Mouse (Mus musculus): ENCODE data around the gene Tufm. TPM values are rescaled to one million over a fixed set of nuclear protein-coding genes. Genes with fewer than 3 reads are reported as not detected.

Tufm gene
- polyA plus RNA-seq, 1 experiment from 2014 or later: 106 TPM

- H3K36me3 ChIP-seq (ENCODE audit: control insufficient read depth, insufficient read depth, low read length): peaks cover 39% of the 10 kb centered on the region
These were observed 15.8 kb upstream of the Tufm start for GRCm38 (mm10) chr7:126471361-126471760.

DNA sequence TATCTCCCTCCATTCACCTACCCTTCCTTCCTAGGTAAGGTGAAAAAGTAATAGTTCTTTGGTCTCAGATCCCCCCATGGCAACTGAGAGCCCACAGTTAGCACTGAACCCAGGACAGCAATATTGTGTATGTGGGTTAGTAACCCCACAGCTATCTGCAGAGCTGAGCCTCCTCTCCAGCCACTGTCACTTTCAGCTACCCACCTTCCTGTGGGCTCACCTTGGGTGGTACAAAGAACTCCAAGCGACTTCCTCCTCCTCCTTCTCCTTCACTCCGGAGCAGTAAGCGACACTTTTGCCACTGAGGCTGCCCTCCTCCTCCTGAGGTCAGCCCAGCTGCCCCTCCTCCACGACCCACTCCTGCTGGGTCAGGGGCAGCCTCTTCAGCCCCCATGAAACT is 15.3 kb upstream of the Tufm start:
- H3K36me3 ChIP-seq (ENCODE audit: control insufficient read depth, insufficient read depth, low read length): peaks cover 38% of the 10 kb centered on the region
- H3K27ac ChIP-seq (ENCODE audit: low read length): no peak overlapping the region
- ATAC-seq (ENCODE audit: low read depth): no peak
- H3K4me1 ChIP-seq (replicated peaks; ENCODE audit: control insufficient read depth, insufficient read depth, low read length): peaks cover 9% of the 10 kb centered on the region
- no peaks in the 10 kb centered on the region for H3K27me3 ChIP-seq (ENCODE audit: control insufficient read depth, insufficient read depth, low read depth, low read length)
- H3K4me3 ChIP-seq (ENCODE audit: low read length): no peak overlapping the region
- H3K9ac ChIP-seq (ENCODE audit: low read length): no peak overlapping the region
- no peaks in the 10 kb centered on the region for H3K9me3 ChIP-seq (ENCODE audit: control insufficient read depth, low read length)
- H3K4me2 ChIP-seq (ENCODE audit: low read depth, low read length): no peak overlapping the region
- 77% methylated on average over 4 of the region's 4 CpGs for WGBS

More at GRCm38 (mm10) chr7:126471361-126471760, 15.8 kb upstream of the Tufm start:
- Histone ChIP-seq H3K4me1 (replicated peaks; ENCODE audit: control insufficient read depth, insufficient read depth, low read length) (peaks cover 9% of the 10 kb centered on the region), H3K27me3 (ENCODE audit: control insufficient read depth, insufficient read depth, low read depth, low read length) (no peaks in the 10 kb centered on the region), H3K4me2 (ENCODE audit: low read depth, low read length) (no peak overlapping the region), H3K9ac (ENCODE audit: low read length) (no peak overlapping the region), H3K9me3 (ENCODE audit: control insufficient read depth, low read length) (no peaks in the 10 kb centered on the region), H3K27ac (ENCODE audit: low read length) (no peak overlapping the region), H3K4me3 (ENCODE audit: low read length) (no peak overlapping the region)
- WGBS: 87% methylated on average over 5 of the region's 5 CpGs
- no peak for ATAC-seq (ENCODE audit: low read depth)

GRCm38 (mm10) chr7:126472306-126472705 is 14.9 kb upstream of the Tufm start:
- H3K27me3 ChIP-seq (ENCODE audit: control insufficient read depth, insufficient read depth, low read depth, low read length): no peaks in the 10 kb centered on the region
- 82% methylated on average over 13 of the region's 13 CpGs for WGBS
- H3K9ac ChIP-seq (ENCODE audit: low read length): no peak overlapping the region
- peaks cover 36% of the 10 kb centered on the region for H3K36me3 ChIP-seq (ENCODE audit: control insufficient read depth, insufficient read depth, low read length)
- H3K27ac ChIP-seq (ENCODE audit: low read length): no peak overlapping the region
- peaks cover 9% of the 10 kb centered on the region for H3K4me1 ChIP-seq (replicated peaks; ENCODE audit: control insufficient read depth, insufficient read depth, low read length)
- no peaks in the 10 kb centered on the region for H3K9me3 ChIP-seq (ENCODE audit: control insufficient read depth, low read length)
- H3K4me3 ChIP-seq (ENCODE audit: low read length): no peak overlapping the region
- no peak for ATAC-seq (ENCODE audit: low read depth)
- H3K4me2 ChIP-seq (ENCODE audit: low read depth, low read length): no peak overlapping the region

DNA sequence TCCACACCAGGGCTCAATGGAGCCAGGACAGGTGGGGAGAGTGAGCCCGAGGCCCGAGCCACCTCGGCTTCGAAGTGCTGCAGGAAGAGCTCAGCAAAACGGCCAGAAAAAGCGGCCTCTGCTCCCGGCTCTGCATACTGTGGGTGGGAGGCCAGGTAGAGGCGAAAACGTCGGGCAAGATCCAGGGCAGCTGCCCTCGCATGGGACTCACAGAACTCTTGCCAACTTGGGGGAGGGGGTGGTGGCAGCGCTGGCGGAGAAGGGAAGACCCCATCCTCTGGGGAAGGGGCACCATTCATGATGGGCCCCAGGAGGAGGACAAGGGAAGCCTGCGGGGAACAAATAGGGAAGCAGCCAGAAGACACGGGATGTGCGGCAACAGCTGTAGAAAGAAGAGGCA is 14.4 kb upstream of the Tufm start:
- peaks cover 33% of the 10 kb centered on the region for H3K36me3 ChIP-seq (ENCODE audit: control insufficient read depth, insufficient read depth, low read length)
- H3K4me3 ChIP-seq (ENCODE audit: low read length): no peak overlapping the region
- no peaks in the 10 kb centered on the region for H3K27me3 ChIP-seq (ENCODE audit: control insufficient read depth, insufficient read depth, low read depth, low read length)
- 86% methylated on average over 16 of the region's 16 CpGs for WGBS
- no peak overlapping the region for H3K27ac ChIP-seq (ENCODE audit: low read length)
- peaks cover 9% of the 10 kb centered on the region for H3K4me1 ChIP-seq (replicated peaks; ENCODE audit: control insufficient read depth, insufficient read depth, low read length)
- H3K4me2 ChIP-seq (ENCODE audit: low read depth, low read length): no peak overlapping the region
- no peak overlapping the region for H3K9ac ChIP-seq (ENCODE audit: low read length)
- H3K9me3 ChIP-seq (ENCODE audit: control insufficient read depth, low read length): no peaks in the 10 kb centered on the region
- ATAC-seq (ENCODE audit: low read depth): no peak

GRCm38 (mm10) chr7:126473470-126474086 is 13.6 kb upstream of the Tufm start:
- 84% methylated on average over 9 of the region's 9 CpGs for WGBS
- no peak for ATAC-seq (ENCODE audit: low read depth)
- Histone ChIP-seq H3K4me3 (ENCODE audit: low read length) (peak overlapping the region; percentile 88), H3K9me3 (ENCODE audit: control insufficient read depth, low read length) (no peaks in the 10 kb centered on the region), H3K9ac (ENCODE audit: low read length) (peak overlapping the region; percentile 99), H3K27me3 (ENCODE audit: control insufficient read depth, insufficient read depth, low read depth, low read length) (no peaks in the 10 kb centered on the region), H3K4me1 (replicated peaks; ENCODE audit: control insufficient read depth, insufficient read depth, low read length) (peaks cover 9% of the 10 kb centered on the region), H3K27ac (ENCODE audit: low read length) (no peak overlapping the region), H3K4me2 (ENCODE audit: low read depth, low read length) (peak overlapping the region; percentile 90), H3K36me3 (ENCODE audit: control insufficient read depth, insufficient read depth, low read length) (peaks cover 28% of the 10 kb centered on the region)

- no peaks in the 10 kb centered on the region for H3K27me3 ChIP-seq (ENCODE audit: control insufficient read depth, insufficient read depth, low read depth, low read length)
- under 1% methylated on average over 26 of the region's 27 CpGs for WGBS
- ATAC-seq (ENCODE audit: low read depth): peak; percentile 48
- H3K4me3 ChIP-seq (ENCODE audit: low read length): peak overlapping the region; percentile 88
- H3K4me2 ChIP-seq (ENCODE audit: low read depth, low read length): peak overlapping the region; percentile 90
- H3K36me3 ChIP-seq (ENCODE audit: control insufficient read depth, insufficient read depth, low read length): peaks cover 21% of the 10 kb centered on the region
- H3K27ac ChIP-seq (ENCODE audit: low read length): peak overlapping the region; percentile 96
- peaks cover 9% of the 10 kb centered on the region for H3K4me1 ChIP-seq (replicated peaks; ENCODE audit: control insufficient read depth, insufficient read depth, low read length)
- H3K9ac ChIP-seq (ENCODE audit: low read length): peak overlapping the region; percentile 99
- no peaks in the 10 kb centered on the region for H3K9me3 ChIP-seq (ENCODE audit: control insufficient read depth, low read length)
These were observed 12.6 kb upstream of the Tufm start for GRCm38 (mm10) chr7:126474486-126474955.

DNA sequence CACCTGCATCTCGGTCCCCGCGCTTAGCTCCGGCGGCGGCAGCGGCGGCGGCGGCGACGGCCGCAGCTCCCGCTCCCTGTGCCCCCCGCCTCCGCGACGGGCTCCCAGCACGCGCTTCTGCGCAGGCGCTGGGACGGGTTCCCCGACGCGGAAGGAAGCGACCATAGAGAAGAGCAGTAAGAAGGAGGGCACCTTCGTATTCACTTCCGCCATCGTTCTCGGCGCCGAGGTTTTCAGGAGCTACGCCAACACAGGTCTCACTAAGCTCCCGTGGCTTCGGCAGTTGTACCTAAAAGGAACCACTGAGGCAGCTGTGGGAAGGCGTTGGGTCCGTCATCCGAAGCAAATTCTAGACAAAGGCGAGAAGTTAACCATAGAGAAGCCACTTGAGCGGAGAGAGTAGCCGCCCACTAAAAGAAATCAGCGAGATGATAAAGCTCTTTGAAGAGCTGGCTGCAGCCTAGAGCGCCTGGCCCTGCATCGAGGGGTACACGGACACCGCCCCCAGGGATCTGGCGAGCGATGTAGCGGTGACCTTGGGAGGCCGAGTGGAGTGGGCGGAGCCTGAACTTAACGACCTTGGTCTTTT is 12.1 kb upstream of the Tufm start, which contains the start of gene Sh2b1:
Gene Sh2b1, minus strand, starts transcription at position 432 of the 589 bp plus-strand sequence.
- peak; percentile 94 for ATAC-seq (ENCODE audit: low read depth)
- Histone ChIP-seq H3K9me3 (ENCODE audit: control insufficient read depth, low read length) (no peaks in the 10 kb centered on the region), H3K9ac (ENCODE audit: low read length) (peak within 1 kb of the TSS; percentile 99), H3K27ac (ENCODE audit: low read length) (peak within 1 kb of the TSS; percentile 96), H3K4me1 (replicated peaks; ENCODE audit: control insufficient read depth, insufficient read depth, low read length) (peaks cover 9% of the 10 kb centered on the region), H3K4me2 (ENCODE audit: low read depth, low read length) (peak within 1 kb of the TSS; percentile 90), H3K36me3 (ENCODE audit: control insufficient read depth, insufficient read depth, low read length) (peaks cover 17% of the 10 kb centered on the region), H3K4me3 (ENCODE audit: low read length) (peak within 1 kb of the TSS; percentile 88), H3K27me3 (ENCODE audit: control insufficient read depth, insufficient read depth, low read depth, low read length) (no peaks in the 10 kb centered on the region)
- WGBS: under 1% methylated on average over 53 of the region's 53 CpGs

DNA sequence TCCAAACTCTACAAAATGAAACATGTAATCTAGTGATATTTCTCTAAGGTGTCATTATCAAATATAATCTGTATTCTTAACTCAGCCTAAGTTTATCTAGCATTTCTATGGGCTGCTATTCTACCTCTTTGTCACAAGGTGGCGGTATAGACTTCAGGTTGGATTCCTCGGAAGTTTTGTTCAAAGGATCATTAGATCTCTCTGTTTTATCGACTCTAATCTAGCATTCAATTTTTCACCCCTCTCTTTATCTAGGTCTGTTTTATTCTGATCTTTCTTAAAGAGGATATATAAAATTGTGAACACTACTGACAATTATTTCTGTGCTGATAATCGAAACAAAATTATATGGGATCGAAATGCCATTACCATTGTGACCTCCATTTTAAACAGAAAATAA is 5.5 kb upstream of the Tufm start:
- Histone ChIP-seq H3K4me3 (ENCODE audit: low read length) (no peak overlapping the region), H3K4me1 (replicated peaks; ENCODE audit: control insufficient read depth, insufficient read depth, low read length) (0 out of 2 replicates have a peak, but pooled peaks cover 2% of the 10 kb centered on the region), H3K4me2 (ENCODE audit: low read depth, low read length) (no peak overlapping the region), H3K27me3 (ENCODE audit: control insufficient read depth, insufficient read depth, low read depth, low read length) (no peaks in the 10 kb centered on the region), H3K9ac (ENCODE audit: low read length) (no peak overlapping the region), H3K36me3 (ENCODE audit: control insufficient read depth, insufficient read depth, low read length) (no peaks in the 10 kb centered on the region), H3K27ac (ENCODE audit: low read length) (no peak overlapping the region), H3K9me3 (ENCODE audit: control insufficient read depth, low read length) (peaks cover 2% of the 10 kb centered on the region; the same call in 1 of the 2 replicates)
- 23% methylated on average over 5 of the region's 5 CpGs for WGBS
- ATAC-seq (ENCODE audit: low read depth): no peak

- Histone ChIP-seq H3K4me1 (replicated peaks; ENCODE audit: control insufficient read depth, insufficient read depth, low read length) (0 out of 2 replicates have a peak, but pooled peaks cover 2% of the 10 kb centered on the region), H3K9me3 (ENCODE audit: control insufficient read depth, low read length) (peaks cover 2% of the 10 kb centered on the region; the same call in 1 of the 2 replicates), H3K4me2 (ENCODE audit: low read depth, low read length) (peak overlapping the region; percentile 65), H3K9ac (ENCODE audit: low read length) (peak overlapping the region; percentile 65), H3K27ac (ENCODE audit: low read length) (peak overlapping the region; percentile 68), H3K36me3 (ENCODE audit: control insufficient read depth, insufficient read depth, low read length) (no peaks in the 10 kb centered on the region), H3K27me3 (ENCODE audit: control insufficient read depth, insufficient read depth, low read depth, low read length) (no peaks in the 10 kb centered on the region), H3K4me3 (ENCODE audit: low read length) (peak overlapping the region; percentile 42)
- peak; percentile 92 for ATAC-seq (ENCODE audit: low read depth)
- under 1% methylated on average over 23 of the region's 23 CpGs for WGBS
These were observed 4.7 kb upstream of the Tufm start for GRCm38 (mm10) chr7:126482392-126482871.

Data from lung, embryonic 16.5 days (tissue).